Mouse (Mus musculus): Measurements from ENCODE around the gene Prkcb.

DNA sequence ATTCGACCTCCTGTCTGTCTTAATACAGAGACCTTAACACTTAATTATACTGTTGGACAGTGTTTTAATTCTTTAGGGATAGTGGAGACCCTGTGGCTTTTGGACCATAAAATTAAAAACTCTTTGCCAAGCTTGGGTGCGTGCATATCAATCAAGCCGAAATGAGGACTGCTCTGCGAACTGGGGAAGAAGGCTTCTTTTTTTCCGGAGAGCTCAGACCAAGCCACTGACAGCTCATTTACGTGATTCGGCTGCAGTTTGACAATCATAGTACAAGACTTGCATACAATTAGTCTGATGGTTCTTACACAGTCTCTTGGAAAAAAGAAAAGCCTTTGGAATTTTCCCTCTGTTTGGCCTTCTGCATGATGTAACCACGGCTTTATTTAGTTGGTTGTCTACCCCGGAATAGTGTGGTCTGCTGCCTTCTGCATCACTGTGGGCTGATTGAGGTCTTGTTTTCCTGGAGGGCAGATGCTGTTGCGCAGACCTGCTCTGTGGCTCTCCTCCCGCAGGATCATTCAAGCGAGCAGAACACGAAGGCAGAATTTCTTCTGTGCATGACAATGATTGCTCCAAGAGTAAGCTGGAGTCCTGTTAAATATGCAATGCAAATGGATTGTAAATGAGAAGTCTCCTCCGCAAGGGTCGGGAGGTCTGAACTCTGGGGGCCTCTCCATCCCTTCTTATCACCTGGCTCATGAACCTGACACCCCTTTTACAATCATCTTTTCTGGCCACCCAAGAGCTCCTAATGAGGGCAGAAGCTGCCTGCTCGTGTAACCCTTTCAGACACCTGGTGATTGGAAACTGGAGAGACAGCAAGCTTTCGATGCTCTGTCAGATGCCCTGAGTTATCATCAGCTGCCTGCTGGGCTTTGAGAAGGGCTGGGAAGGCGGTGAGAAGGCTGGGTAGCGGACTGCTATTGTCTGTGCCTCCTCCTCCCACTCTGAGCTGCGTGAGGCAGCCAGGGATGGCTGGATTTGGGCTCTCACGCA lies 189.3 kb downstream of the Prkcb start:
- no peak for TF ChIP-seq CTCF (IDR thresholded peaks at IDR 0.05; ENCODE audit: insufficient read depth, low read length)
- no peak for TF ChIP-seq POLR2A (IDR thresholded peaks at IDR 0.05; ENCODE audit: borderline replicate concordance, extremely low read depth, low read depth, low read length)

All from lung, adult 2 months (tissue).